Mouse (Mus musculus) stomach, embryonic 14.5 days (tissue): ENCODE results near the gene Atp23. TPM values are rescaled to one million over a fixed set of nuclear protein-coding genes. Genes with fewer than 3 reads are reported as not detected.
A peak's percentile ranks its signal among the peaks of the same experiment; 100 is the strongest.

Source experiments
- ATAC-seq: fragments of 200-750 bp; cut with Nextera tagmentation; 2 replicates; pipeline ENCODE4 v1.8.0; 2017; ENCODE audit warnings: low read depth, moderate TSS enrichment; ENCODE audit not compliant: insufficient number of reproducible peaks, insufficient read depth, low FRiP score
- H3K27ac ChIP-seq: fragments of 300-500 bp; sonication (generic); 2 replicates; pipeline ENCODE4 v1.5.1; 2014; ENCODE audit warnings: mild to moderate bottlenecking, low read length, moderate library complexity, mixed read lengths
- H3K27me3 ChIP-seq: fragments of 300-500 bp; sonication (generic); 2 replicates; pipeline ENCODE4 v1.6.1; 2014; ENCODE audit warnings: low read length, control low read depth, mixed read lengths; ENCODE audit not compliant: control insufficient read depth, insufficient read depth
- H3K36me3 ChIP-seq: fragments of 300-500 bp; sonication (generic); 2 replicates; pipeline ENCODE4 v1.6.1; 2014; ENCODE audit warnings: mild to moderate bottlenecking, control low read depth, low read length, moderate library complexity, mixed read lengths; ENCODE audit not compliant: control insufficient read depth, insufficient read depth
- H3K4me1 ChIP-seq: fragments of 300-500 bp; sonication (generic); 2 replicates; pipeline ENCODE4 v1.6.1; 2014; ENCODE audit warnings: low read length, control low read depth, mixed read lengths; ENCODE audit not compliant: control insufficient read depth, insufficient read depth
- H3K4me2 ChIP-seq: fragments of 300-500 bp; sonication (generic); replicated peaks from 2 replicates; pipeline ENCODE4 v1.6.1; 2014; ENCODE audit warnings: low read depth, low read length, control low read depth
- H3K4me3 ChIP-seq: fragments of 300-500 bp; sonication (generic); 2 replicates; pipeline ENCODE4 v1.5.1; 2014; ENCODE audit warnings: low read depth, low read length, control low read depth
- H3K9ac ChIP-seq: fragments of 300-500 bp; sonication (generic); replicated peaks from 2 replicates; pipeline ENCODE4 v1.6.1; 2014; ENCODE audit warnings: low read depth, mild to moderate bottlenecking, control low read depth, low read length, moderate library complexity, mixed read lengths
- H3K9me3 ChIP-seq: fragments of 300-500 bp; sonication (generic); 2 replicates; pipeline ENCODE4 v1.6.1; 2016; ENCODE audit warnings: low read depth, low read length, control low read depth; ENCODE audit not compliant: control insufficient read depth
- WGBS: fragments of 180-500 bp; shearing (Covaris S2); extraction: QIAGEN DNeasy Blood & Tissue Kit; methylation state at CpG from one replicate; pipeline ENCODE4 v1.1.7; 2014; 5-methylcytosine and 5-hydroxymethylcytosine counted together
- polyA plus RNA-seq: library from polyadenylated mRNA; unstranded; fragments of >200 nt; fragmentation: Nextera tagmentation; extraction: Ambion mirVana; gene quantifications from 2 replicates; pipeline ENCODE4 v1.2.1, GENCODE M21; 2014

Atp23 gene
- polyA plus RNA-seq, 1 experiment from 2014 or later: 20.3 TPM

GRCm38 (mm10) chr10:126904221-126904620, 3.1 kb upstream of the Atp23 start:
- no peaks in the 10 kb centered on the region for H3K27me3 ChIP-seq
- H3K9me3 ChIP-seq: no peaks in the 10 kb centered on the region
- no peaks in the 10 kb centered on the region for H3K36me3 ChIP-seq
- ATAC-seq: no peak
- 0 out of 2 replicates have a peak, but pooled peaks cover 11% of the 10 kb centered on the region for H3K4me1 ChIP-seq
- H3K4me3 ChIP-seq: no peak overlapping the region
- no peak overlapping the region for H3K4me2 ChIP-seq
- no peak overlapping the region for H3K9ac ChIP-seq
- no peak overlapping the region for H3K27ac ChIP-seq
- 28% methylated on average over 5 of the region's 5 CpGs for WGBS

DNA sequence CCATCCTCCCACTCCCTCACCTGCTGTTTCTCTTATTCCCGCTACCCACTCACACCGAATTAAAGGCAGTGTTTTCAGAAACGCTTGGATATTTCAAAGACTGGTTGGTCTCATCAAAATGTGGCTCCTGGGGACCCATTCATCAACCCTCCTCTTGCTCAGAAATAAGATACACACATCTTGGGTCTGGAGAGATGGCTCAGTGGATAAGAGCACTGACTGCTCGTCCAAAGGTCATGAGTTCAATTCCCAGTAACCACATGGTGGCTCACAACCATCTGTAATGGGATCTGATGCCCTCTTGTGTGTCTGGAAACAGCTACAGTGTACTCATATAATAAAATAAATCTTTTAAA, 311 bp upstream of the Atp23 start:
- peak overlapping the region; percentile 58 for H3K4me3 ChIP-seq
- H3K4me1 ChIP-seq: 0 out of 2 replicates have a peak, but pooled peaks cover 11% of the 10 kb centered on the region
- no peaks in the 10 kb centered on the region for H3K27me3 ChIP-seq
- 2% methylated on average over 4 of the region's 4 CpGs for WGBS
- ATAC-seq: peak; percentile 7; the same call in 1 of the 2 replicates
- H3K36me3 ChIP-seq: no peaks in the 10 kb centered on the region
- H3K9ac ChIP-seq: no peak overlapping the region
- H3K9me3 ChIP-seq: no peaks in the 10 kb centered on the region
- H3K27ac ChIP-seq: no peak overlapping the region
- H3K4me2 ChIP-seq: peak overlapping the region; percentile 84

DNA sequence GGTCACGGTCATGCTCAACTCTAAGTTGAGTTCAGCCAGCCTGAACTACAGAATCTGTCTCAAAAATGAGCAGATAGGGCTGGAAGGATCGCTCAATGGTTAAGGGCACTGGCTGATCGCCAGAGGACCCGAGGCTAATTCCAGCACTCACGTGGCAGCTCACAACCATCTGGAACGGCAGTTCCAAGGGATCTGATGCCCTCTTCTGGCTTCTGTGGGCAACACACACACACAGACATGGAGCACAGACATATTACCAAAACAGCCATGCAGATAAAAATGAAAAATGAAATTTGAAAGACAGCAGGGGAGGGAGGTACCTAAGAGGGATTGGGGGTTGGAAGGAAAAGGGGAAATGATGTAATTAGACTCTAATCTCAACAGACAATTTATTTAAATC, 5.3 kb downstream of the Atp23 start:
- Histone ChIP-seq H3K4me3 (no peak overlapping the region), H3K36me3 (peaks cover 12% of the 10 kb centered on the region), H3K9ac (no peak overlapping the region), H3K4me1 (0 out of 2 replicates have a peak, but pooled peaks cover 9% of the 10 kb centered on the region), H3K27me3 (no peaks in the 10 kb centered on the region), H3K9me3 (no peaks in the 10 kb centered on the region), H3K4me2 (no peak overlapping the region), H3K27ac (no peak overlapping the region)
- WGBS: 63% methylated on average over 6 of the region's 6 CpGs
- no peak for ATAC-seq

GRCm38 (mm10) chr10:126894061-126894460, 7.1 kb downstream of the Atp23 start:
- Histone ChIP-seq H3K4me2 (no peak overlapping the region), H3K36me3 (peaks cover 27% of the 10 kb centered on the region), H3K9me3 (no peaks in the 10 kb centered on the region; the same call in 1 of the 2 replicates), H3K9ac (no peak overlapping the region), H3K4me1 (no peaks in the 10 kb centered on the region), H3K4me3 (no peak overlapping the region), H3K27ac (no peak overlapping the region), H3K27me3 (no peaks in the 10 kb centered on the region)
- no peak for ATAC-seq
- WGBS: 96% methylated on average over 15 of the region's 15 CpGs

DNA sequence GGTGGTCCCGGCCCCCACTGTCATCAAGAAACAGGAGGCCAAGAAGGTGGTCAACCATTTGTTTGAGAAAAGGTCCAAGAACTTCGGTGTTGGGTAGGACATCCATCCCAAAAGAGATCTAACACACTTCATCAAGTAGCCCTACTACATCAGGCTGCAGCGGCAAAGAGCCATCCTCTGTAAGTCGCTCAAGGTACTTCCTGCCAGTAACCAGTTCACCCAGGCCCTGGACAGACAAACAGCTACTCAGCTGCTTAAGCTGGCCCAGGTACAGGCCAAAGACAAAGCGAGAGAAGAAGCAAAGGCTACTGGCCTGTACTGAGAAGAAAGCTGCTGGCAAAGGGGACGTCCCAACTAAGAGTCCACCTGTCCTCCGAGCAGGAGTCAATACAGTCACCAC, 8.0 kb downstream of the Atp23 start:
- Histone ChIP-seq H3K4me2 (no peak overlapping the region), H3K36me3 (peaks cover 31% of the 10 kb centered on the region), H3K4me3 (no peak overlapping the region), H3K9ac (no peak overlapping the region), H3K4me1 (no peaks in the 10 kb centered on the region), H3K27me3 (no peaks in the 10 kb centered on the region), H3K27ac (no peak overlapping the region), H3K9me3 (no peaks in the 10 kb centered on the region; the same call in 1 of the 2 replicates)
- 95% methylated on average over 7 of the region's 7 CpGs for WGBS
- ATAC-seq: no peak

DNA sequence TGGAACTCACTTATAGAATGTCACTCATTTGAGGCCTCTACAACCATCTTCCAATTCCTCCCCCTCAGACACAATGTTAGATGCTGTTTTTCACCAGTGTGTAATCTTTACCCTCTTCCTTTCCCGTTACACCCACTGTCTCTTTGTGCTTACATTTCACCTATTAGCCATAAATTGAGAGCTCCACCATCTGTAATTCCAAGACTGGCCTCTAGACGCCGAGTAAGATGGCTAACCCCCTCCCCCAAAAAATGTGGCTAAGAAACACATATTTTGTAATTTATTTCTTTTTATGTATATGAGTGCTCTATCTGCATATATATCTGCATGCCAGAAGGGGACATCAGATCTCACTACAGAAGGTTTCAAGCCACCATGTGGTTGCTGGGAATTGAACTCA, 27.4 kb downstream of the Atp23 start:
- no peak overlapping the region for H3K27ac ChIP-seq
- no peaks in the 10 kb centered on the region for H3K9me3 ChIP-seq
- no peaks in the 10 kb centered on the region for H3K27me3 ChIP-seq
- no peak overlapping the region for H3K4me3 ChIP-seq
- WGBS: 89% methylated on average over 3 of the region's 3 CpGs
- ATAC-seq: no peak
- no peak overlapping the region for H3K4me2 ChIP-seq
- H3K4me1 ChIP-seq: no peaks in the 10 kb centered on the region
- no peak overlapping the region for H3K9ac ChIP-seq
- no peaks in the 10 kb centered on the region for H3K36me3 ChIP-seq

DNA sequence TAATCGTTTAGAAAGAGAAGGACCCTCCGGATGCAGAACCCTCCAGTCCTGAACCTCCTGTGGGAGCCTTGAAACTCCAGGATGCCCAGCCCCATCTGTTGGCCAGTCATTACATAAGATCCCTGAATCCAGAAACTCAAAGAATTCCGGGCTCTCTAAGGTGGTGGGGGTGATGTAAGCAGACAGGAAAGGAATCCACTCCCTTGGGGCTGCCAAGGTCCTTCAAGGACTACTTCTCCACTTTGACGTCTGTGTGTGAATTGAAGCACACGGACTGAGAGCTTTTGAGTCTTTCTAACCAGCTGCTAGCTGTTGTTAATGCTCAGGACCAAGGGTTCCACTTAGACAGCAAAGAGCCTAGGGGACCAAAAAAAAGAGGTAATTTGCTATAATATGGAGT, 28.9 kb downstream of the Atp23 start:
- Histone ChIP-seq H3K9ac (no peak overlapping the region), H3K4me1 (no peaks in the 10 kb centered on the region), H3K27ac (no peak overlapping the region), H3K27me3 (no peaks in the 10 kb centered on the region), H3K4me3 (no peak overlapping the region), H3K36me3 (no peaks in the 10 kb centered on the region), H3K9me3 (no peaks in the 10 kb centered on the region), H3K4me2 (no peak overlapping the region)
- WGBS: 54% methylated on average over 5 of the region's 5 CpGs
- no peak for ATAC-seq

- peak overlapping the region; percentile 47 for H3K4me2 ChIP-seq
- 0 out of 2 replicates have a peak, but pooled peaks have one; percentile 65 for ATAC-seq
- no peak overlapping the region for H3K9ac ChIP-seq
- H3K36me3 ChIP-seq: no peaks in the 10 kb centered on the region
- no peak overlapping the region for H3K27ac ChIP-seq
- H3K4me3 ChIP-seq: peak overlapping the region; percentile 21; the same call in 1 of the 2 replicates
- no peaks in the 10 kb centered on the region for H3K27me3 ChIP-seq
- no peaks in the 10 kb centered on the region for H3K9me3 ChIP-seq
- H3K4me1 ChIP-seq: no peaks in the 10 kb centered on the region
- WGBS: 17% methylated on average over 23 of the region's 23 CpGs
These were observed 31.5 kb downstream of the Atp23 start for GRCm38 (mm10) chr10:126869372-126870318.
